Mouse (Mus musculus) heart, embryonic 13.5 days (tissue): ENCODE measurements at regions not wholly inside any gene's neighbourhood (a gene's known extent, or its start where the extent isn't known, plus 50 kb on each side); places are given as distances from the start of the nearest gene placed in this dataset.

Experiments used
- ATAC-seq: fragments of 200-750 bp; cut with Nextera tagmentation; 2 replicates; pipeline ENCODE4 v1.8.0; 2017; ENCODE audit warnings: moderate TSS enrichment; ENCODE audit not compliant: insufficient number of reproducible peaks, low FRiP score, low TSS enrichment; ENCODE audit errors: extremely low read depth
- H3K27ac ChIP-seq: fragments of 300-500 bp; sonication (generic); replicated peaks from 2 replicates; pipeline ENCODE4 v1.5.1; 2015; ENCODE audit warnings: moderate library complexity, mild to moderate bottlenecking, inconsistent platforms
- H3K27me3 ChIP-seq: fragments of 300-500 bp; sonication (generic); replicated peaks from 2 replicates; pipeline ENCODE4 v1.6.1; 2015; ENCODE audit warnings: mild to moderate bottlenecking, inconsistent platforms
- H3K36me3 ChIP-seq: fragments of 300-500 bp; sonication (generic); 2 replicates; pipeline ENCODE4 v1.6.1; 2015; ENCODE audit warnings: mild to moderate bottlenecking, inconsistent platforms
- H3K4me1 ChIP-seq: fragments of 300-500 bp; sonication (generic); 2 replicates; pipeline ENCODE4 v1.6.1; 2015; ENCODE audit warnings: inconsistent platforms
- H3K4me2 ChIP-seq: fragments of 300-500 bp; sonication (generic); 2 replicates; pipeline ENCODE4 v1.6.1; 2015; ENCODE audit warnings: inconsistent platforms, mild to moderate bottlenecking, moderate library complexity
- H3K4me3 ChIP-seq: fragments of 300-500 bp; sonication (generic); 2 replicates; pipeline ENCODE4 v1.5.1; 2015; ENCODE audit warnings: moderate library complexity, mild to moderate bottlenecking, inconsistent platforms
- H3K9ac ChIP-seq: fragments of 300-500 bp; sonication (generic); 2 replicates; pipeline ENCODE4 v1.6.1; 2015; ENCODE audit warnings: inconsistent platforms, mild to moderate bottlenecking, moderate library complexity
- H3K9me3 ChIP-seq: fragments of 300-500 bp; sonication (generic); 2 replicates; pipeline ENCODE4 v1.6.1; 2016; ENCODE audit warnings: inconsistent platforms
- WGBS: fragments of 180-500 bp; shearing (Covaris S2); methylation state at CpG from one replicate; pipeline ENCODE4 v1.1.7; 2015; ENCODE audit warnings: mixed read lengths; 5-methylcytosine and 5-hydroxymethylcytosine counted together

DNA sequence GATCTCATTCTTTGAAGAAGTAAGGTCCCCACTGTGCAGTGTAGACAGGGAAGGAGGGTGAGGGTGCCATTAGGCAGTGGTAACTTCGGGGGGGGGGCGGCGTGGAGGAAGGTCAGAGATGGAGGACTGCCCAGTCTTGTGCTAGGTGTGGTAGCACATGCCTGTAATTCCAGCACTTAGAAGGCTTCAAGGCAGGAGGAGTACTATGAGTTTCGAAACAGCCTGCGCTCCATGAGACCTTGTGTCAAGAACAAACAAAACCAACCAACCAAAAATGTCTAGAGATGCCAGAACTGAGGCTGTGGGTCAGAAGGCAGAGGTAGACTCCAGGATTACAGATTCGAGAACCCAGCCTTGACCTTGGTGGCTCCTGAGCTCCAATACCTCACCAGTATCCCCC lies 130.8 kb downstream of the Pja1 start:
- H3K9me3 ChIP-seq: no peaks in the 10 kb centered on the region
- H3K4me2 ChIP-seq: no peak overlapping the region
- no peak overlapping the region for H3K27ac ChIP-seq
- H3K9ac ChIP-seq: no peak overlapping the region
- no peak overlapping the region for H3K4me3 ChIP-seq
- peaks cover 36% of the 10 kb centered on the region for H3K27me3 ChIP-seq
- H3K4me1 ChIP-seq: peaks cover 4% of the 10 kb centered on the region; the same call in 1 of the 2 replicates
- WGBS: 75% methylated on average over 6 of the region's 6 CpGs
- no peak for ATAC-seq
- no peaks in the 10 kb centered on the region for H3K36me3 ChIP-seq

DNA sequence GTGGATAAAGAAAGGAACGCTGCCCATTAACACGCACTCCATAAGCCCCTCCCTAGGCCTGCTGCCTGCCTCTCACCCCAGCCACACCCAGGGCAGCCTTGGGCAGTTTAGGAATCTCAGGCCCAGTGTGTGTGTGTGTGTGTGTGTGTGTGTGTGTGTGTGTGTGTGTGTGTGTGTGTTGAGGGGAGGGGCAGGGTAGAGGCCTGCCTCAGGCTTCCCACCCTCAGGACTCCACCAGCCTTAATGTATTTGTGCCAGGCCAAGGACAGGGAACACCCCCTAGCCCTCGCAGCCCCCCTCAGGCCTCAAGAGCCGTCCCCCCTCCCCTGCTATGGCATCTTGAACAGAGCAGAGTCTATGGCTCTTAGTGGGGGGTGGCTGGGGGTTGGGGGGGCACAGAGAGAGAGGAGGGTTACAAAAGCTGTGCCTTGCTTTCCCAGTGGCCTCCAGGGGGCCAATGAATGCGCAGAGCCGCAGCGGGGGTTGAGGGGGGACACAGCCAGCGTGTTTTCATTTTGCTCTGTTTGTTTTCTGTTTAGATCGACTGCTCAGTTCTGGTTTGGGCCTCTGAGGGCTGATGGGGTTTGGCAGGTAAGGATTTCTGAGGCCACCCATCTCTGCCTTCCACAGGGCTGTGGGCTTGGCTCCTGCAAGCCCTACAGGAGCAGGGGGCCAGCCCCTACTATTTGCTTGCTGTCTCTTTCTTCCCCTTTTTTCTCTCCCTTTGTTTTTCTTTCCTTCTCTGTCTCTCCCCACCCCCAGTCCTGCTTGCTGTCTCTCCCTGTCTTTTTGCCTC lies 131.8 kb downstream of the Pja1 start:
- Histone ChIP-seq H3K27ac (no peak overlapping the region), H3K4me1 (peaks cover 4% of the 10 kb centered on the region; the same call in 1 of the 2 replicates), H3K4me3 (no peak overlapping the region), H3K9me3 (no peaks in the 10 kb centered on the region), H3K36me3 (no peaks in the 10 kb centered on the region), H3K27me3 (peaks cover 46% of the 10 kb centered on the region), H3K9ac (no peak overlapping the region), H3K4me2 (no peak overlapping the region)
- no peak for ATAC-seq
- 33% methylated on average over 9 of the region's 9 CpGs for WGBS

- no peak for ATAC-seq
- H3K27me3 ChIP-seq: peaks cover 60% of the 10 kb centered on the region
- H3K4me2 ChIP-seq: no peak overlapping the region
- H3K9ac ChIP-seq: no peak overlapping the region
- H3K9me3 ChIP-seq: no peaks in the 10 kb centered on the region
- H3K36me3 ChIP-seq: no peaks in the 10 kb centered on the region
- no peak overlapping the region for H3K27ac ChIP-seq
- no peak overlapping the region for H3K4me3 ChIP-seq
- 41% methylated on average over 8 of the region's 8 CpGs for WGBS
- H3K4me1 ChIP-seq: peaks cover 4% of the 10 kb centered on the region; the same call in 1 of the 2 replicates
Measured at GRCm38 (mm10) chrX:99336616-99337553, 134.2 kb downstream of the Pja1 start.

DNA sequence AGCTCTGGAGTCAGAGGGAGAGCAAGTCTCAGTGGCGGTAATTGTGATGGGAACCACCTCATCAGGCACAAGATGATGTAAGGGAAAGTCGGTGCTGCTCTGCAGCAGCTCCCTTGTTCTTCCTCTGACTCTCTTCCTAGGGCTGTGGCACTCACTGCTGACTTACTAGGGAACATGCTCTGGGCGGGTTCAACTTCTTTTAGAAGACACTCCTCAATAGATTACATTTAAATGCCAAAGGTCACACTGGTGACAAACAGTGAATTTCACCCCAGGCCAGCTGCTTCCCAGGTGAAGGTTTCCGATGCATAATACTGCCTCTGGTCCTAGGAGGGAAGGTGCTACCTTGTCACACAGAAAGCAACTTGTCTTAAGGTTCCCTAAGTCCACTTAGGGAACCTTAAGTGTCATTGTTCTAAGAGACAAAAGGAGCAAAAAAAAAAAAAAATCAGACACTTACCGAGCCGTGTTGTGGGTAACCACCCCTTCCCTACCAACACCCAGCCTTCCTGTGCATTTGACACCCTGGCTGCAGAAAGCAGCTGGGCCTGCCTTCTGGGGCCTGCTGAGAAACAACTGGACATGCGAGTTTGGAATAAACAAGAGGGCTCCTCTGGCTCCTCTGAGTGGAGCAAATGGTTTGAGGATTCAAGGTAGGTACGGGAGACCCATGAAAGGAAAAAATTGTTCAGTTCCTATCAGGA lies 135.0 kb downstream of the Pja1 start:
- no peak overlapping the region for H3K4me3 ChIP-seq
- no peaks in the 10 kb centered on the region for H3K36me3 ChIP-seq
- H3K27ac ChIP-seq: no peak overlapping the region
- peaks cover 4% of the 10 kb centered on the region; the same call in 1 of the 2 replicates for H3K4me1 ChIP-seq
- WGBS: 51% methylated on average over 8 of the region's 8 CpGs
- no peak overlapping the region for H3K9ac ChIP-seq
- no peaks in the 10 kb centered on the region for H3K9me3 ChIP-seq
- ATAC-seq: no peak
- peaks cover 58% of the 10 kb centered on the region for H3K27me3 ChIP-seq
- no peak overlapping the region for H3K4me2 ChIP-seq

DNA sequence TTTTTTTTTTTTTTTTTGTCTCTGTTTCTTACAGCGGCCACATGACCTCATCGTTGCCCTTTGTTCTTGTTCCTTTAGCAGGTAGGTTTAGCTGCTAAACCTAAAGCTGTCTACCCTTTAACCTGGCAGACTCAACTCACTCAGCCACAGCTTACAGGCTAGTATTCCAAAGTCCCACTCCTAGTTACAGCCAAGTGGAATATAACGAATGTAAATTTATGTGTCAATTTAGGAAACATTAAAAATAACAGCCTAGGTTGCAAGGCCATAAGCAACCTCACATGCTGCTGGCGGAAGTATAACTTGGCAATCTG lies 138.7 kb downstream of the Pja1 start:
- peaks cover 48% of the 10 kb centered on the region for H3K27me3 ChIP-seq
- H3K9me3 ChIP-seq: no peaks in the 10 kb centered on the region
- no peak overlapping the region for H3K4me2 ChIP-seq
- H3K4me1 ChIP-seq: peaks cover 14% of the 10 kb centered on the region
- ATAC-seq: no peak
- no peak overlapping the region for H3K9ac ChIP-seq
- no peak overlapping the region for H3K27ac ChIP-seq
- no peaks in the 10 kb centered on the region for H3K36me3 ChIP-seq
- 57% methylated on average over 4 of the region's 4 CpGs for WGBS
- H3K4me3 ChIP-seq: no peak overlapping the region

DNA sequence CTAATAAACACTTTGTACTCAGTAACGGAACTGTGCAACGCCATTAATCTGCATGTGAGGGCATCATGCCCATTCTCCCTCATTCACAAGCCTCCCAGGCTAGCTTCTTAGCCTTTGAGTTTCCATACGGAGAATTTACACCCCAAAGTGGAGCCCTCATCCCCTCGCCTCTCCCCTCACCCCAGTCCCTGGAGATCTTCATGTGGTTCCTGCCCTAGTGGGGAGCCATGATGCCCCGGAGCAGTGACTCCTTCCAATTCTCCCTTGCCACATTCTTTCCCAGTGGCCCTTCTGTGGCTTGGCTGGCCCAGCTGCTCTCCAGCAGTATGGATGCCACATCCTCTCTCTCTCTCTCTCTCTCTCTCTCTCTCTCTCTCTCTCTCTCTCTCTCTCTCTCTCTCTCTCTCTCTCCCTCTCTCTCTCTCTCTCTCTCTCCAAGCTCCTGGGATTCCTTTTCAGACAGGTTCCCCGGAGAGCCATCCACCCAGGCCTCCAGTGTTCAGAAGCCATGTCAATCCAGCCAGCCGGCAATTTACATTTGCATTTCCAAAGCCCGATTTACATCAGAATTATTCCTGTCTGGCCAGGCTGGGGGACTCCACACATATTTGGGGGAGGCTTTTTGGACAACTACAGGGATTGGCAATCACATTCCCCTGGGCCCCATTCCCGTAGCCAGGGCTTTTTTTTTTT lies 139.2 kb downstream of the Pja1 start:
- WGBS: 58% methylated on average over 9 of the region's 9 CpGs
- Histone ChIP-seq H3K27ac (no peak overlapping the region), H3K4me1 (peaks cover 13% of the 10 kb centered on the region), H3K4me2 (no peak overlapping the region), H3K9ac (no peak overlapping the region), H3K36me3 (no peaks in the 10 kb centered on the region), H3K4me3 (no peak overlapping the region), H3K27me3 (peaks cover 46% of the 10 kb centered on the region), H3K9me3 (no peaks in the 10 kb centered on the region)
- no peak for ATAC-seq

GRCm38 (mm10) chrX:99330386-99330785 lies 140.7 kb downstream of the Pja1 start:
- H3K36me3 ChIP-seq: no peaks in the 10 kb centered on the region
- peaks cover 40% of the 10 kb centered on the region for H3K27me3 ChIP-seq
- H3K9ac ChIP-seq: no peak overlapping the region
- H3K27ac ChIP-seq: no peak overlapping the region
- H3K4me3 ChIP-seq: no peak overlapping the region
- H3K9me3 ChIP-seq: no peaks in the 10 kb centered on the region
- ATAC-seq: no peak
- peaks cover 26% of the 10 kb centered on the region for H3K4me1 ChIP-seq
- WGBS: 86% methylated on average over 8 of the region's 8 CpGs
- no peak overlapping the region for H3K4me2 ChIP-seq

DNA sequence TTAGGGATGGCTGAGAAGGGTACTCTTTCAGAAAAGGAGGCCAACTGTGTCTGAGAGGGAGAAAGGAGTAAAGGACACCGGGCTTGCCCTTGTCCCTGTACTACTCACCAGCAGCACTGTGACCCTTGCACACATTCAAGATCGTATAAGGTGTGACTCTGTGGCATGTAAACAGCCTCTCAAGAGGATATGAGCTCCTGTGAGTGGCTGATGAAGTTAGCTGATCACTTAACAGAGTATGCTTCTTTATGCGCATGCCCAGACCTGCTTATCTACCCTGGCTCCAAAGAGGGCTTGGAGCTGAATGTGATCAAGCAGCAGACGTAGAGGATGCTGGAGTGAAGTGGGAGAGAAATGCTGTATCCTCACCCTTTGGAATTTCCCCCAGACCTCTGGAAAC lies 142.5 kb downstream of the Pja1 start:
- peaks cover 34% of the 10 kb centered on the region for H3K27me3 ChIP-seq
- no peaks in the 10 kb centered on the region for H3K9me3 ChIP-seq
- WGBS: 28% methylated on average over 4 of the region's 4 CpGs
- no peak for ATAC-seq
- peaks cover 44% of the 10 kb centered on the region for H3K4me1 ChIP-seq
- H3K4me3 ChIP-seq: no peak overlapping the region
- H3K9ac ChIP-seq: no peak overlapping the region
- H3K27ac ChIP-seq: 0 out of 2 replicates have a peak overlapping the region, but pooled peaks have one; percentile 20
- no peak overlapping the region for H3K4me2 ChIP-seq
- H3K36me3 ChIP-seq: no peaks in the 10 kb centered on the region

- peak overlapping the region; percentile 83 for H3K27ac ChIP-seq
- no peaks in the 10 kb centered on the region for H3K36me3 ChIP-seq
- no peaks in the 10 kb centered on the region for H3K9me3 ChIP-seq
- peak; percentile 46; the same call in 1 of the 2 replicates for ATAC-seq
- no peak overlapping the region for H3K9ac ChIP-seq
- H3K4me3 ChIP-seq: no peak overlapping the region
- peaks cover 34% of the 10 kb centered on the region for H3K27me3 ChIP-seq
- H3K4me1 ChIP-seq: peaks cover 49% of the 10 kb centered on the region
- 24% methylated on average over 7 of the region's 7 CpGs for WGBS
- no peak overlapping the region for H3K4me2 ChIP-seq
Measured at GRCm38 (mm10) chrX:99326167-99326566, 144.9 kb downstream of the Pja1 start.

GRCm38 (mm10) chrX:99325460-99325859 lies 145.6 kb downstream of the Pja1 start:
- H3K36me3 ChIP-seq: no peaks in the 10 kb centered on the region
- H3K27me3 ChIP-seq: peaks cover 32% of the 10 kb centered on the region
- peak overlapping the region; percentile 83 for H3K27ac ChIP-seq
- H3K9ac ChIP-seq: peak overlapping the region; percentile 19; the same call in 1 of the 2 replicates
- no peak overlapping the region for H3K4me2 ChIP-seq
- no peak for ATAC-seq
- peaks cover 49% of the 10 kb centered on the region for H3K4me1 ChIP-seq
- WGBS: 36% methylated on average over 8 of the region's 8 CpGs
- H3K4me3 ChIP-seq: no peak overlapping the region
- H3K9me3 ChIP-seq: no peaks in the 10 kb centered on the region
